Mouse (Mus musculus) testis, adult 2 months (tissue): ENCODE results near the gene Vmn1r4. TPM values are rescaled to one million over a fixed set of nuclear protein-coding genes. Genes with fewer than 3 reads are reported as not detected.

ENCODE experiments used
- H3K27ac ChIP-seq: fragments of 200-500 bp; 2 replicates; pipeline ENCODE4 v1.5.1; 2012; ENCODE audit warnings: low read depth, low read length; ENCODE audit not compliant: control insufficient read depth, insufficient read depth
- H3K27me3 ChIP-seq: fragments of 200-500 bp; 2 replicates; pipeline ENCODE4 v1.6.1; 2012; ENCODE audit warnings: mild to moderate bottlenecking, low read length, moderate library complexity; ENCODE audit not compliant: control insufficient read depth, insufficient read depth
- H3K36me3 ChIP-seq: fragments of 200-500 bp; 2 replicates; pipeline ENCODE4 v1.6.1; 2012; ENCODE audit warnings: mild to moderate bottlenecking, low read length; ENCODE audit not compliant: control insufficient read depth, insufficient read depth
- H3K4me1 ChIP-seq: fragments of 200-500 bp; 2 replicates; pipeline ENCODE4 v1.6.1; 2012; ENCODE audit warnings: low read length; ENCODE audit not compliant: control insufficient read depth, insufficient read depth
- H3K4me3 ChIP-seq: fragments of 200-500 bp; 2 replicates; pipeline ENCODE4 v1.5.1; 2012; ENCODE audit warnings: low read depth, mild to moderate bottlenecking, low read length, moderate library complexity, mixed read lengths; ENCODE audit not compliant: control insufficient read depth
- CTCF ChIP-seq: fragments of 200-500 bp; IDR thresholded peaks from 2 replicates; pipeline ENCODE4 v1.5.1; 2012; ENCODE audit warnings: low read depth, mild to moderate bottlenecking, inconsistent platforms, low read length, moderate library complexity; ENCODE audit not compliant: control insufficient read depth, insufficient read depth, insufficient replicate concordance
- POLR2A ChIP-seq: fragments of 200-500 bp; IDR thresholded peaks from 2 replicates; pipeline ENCODE4 v1.6.1; 2012; ENCODE audit warnings: low read depth, mild to moderate bottlenecking, inconsistent platforms, low read length, moderate library complexity; ENCODE audit not compliant: control insufficient read depth
- polyA plus RNA-seq: library from polyadenylated mRNA; depleted of rRNA; stranded (reverse); fragments of >200 nt; gene quantifications from 2 replicates; pipeline ENCODE4 v1.2.3, GENCODE M21; 2012; rRNA removed

Gene Vmn1r4
- polyA plus RNA-seq, 1 experiment, result 0.90 TPM

DNA sequence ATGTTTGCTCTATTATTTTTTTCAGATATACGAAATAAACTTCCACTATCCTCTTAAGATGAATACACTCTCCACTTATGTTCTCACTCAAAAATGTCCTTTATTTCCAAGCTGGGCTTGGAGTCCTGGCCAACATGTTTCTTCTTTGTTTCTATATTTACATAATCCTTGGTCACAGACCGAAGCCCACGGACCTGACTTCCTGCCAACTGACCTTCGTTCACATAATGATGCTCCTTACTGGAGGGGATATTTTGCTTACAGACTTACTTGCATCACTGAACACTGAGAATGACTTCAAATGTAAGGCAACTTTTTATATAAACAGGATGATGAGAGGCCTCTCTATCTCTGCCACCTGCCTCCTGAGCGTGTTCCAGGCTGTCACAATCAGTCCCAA is 32.6 kb downstream of the Vmn1r4 start:
- no peak overlapping the region for H3K4me3 ChIP-seq
- H3K27ac ChIP-seq, result no peak overlapping the region
- no peaks in the 10 kb centered on the region for H3K4me1 ChIP-seq
- H3K36me3 ChIP-seq, result no peaks in the 10 kb centered on the region
- H3K27me3 ChIP-seq, result no peaks in the 10 kb centered on the region
- TF ChIP-seq CTCF, result no peak

DNA sequence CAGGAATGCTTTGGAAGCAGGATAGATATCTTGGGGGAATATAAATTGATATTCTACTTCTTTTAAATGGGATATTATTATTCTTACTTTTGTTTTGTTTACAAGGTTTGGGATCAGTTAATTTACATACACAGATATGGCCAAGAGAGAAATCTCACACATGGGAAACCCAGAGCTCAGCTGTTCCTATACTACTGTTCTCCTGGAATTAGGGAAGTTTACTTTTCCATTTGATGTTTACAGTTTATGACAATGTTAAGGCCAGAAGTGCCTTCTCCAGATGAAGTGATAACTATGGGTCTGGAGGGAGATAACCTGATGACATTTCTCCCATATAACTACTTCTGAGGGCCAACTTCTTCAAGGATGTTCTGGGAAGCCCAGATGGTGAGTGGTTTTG is 46.2 kb downstream of the Vmn1r4 start, which contains the start of gene Vmn1r5:
Gene Vmn1r5, plus strand, starts transcription at position 301 of the 400 bp plus-strand sequence.
- TF ChIP-seq POLR2A (no peak), CTCF (no peak)
- Histone ChIP-seq H3K27ac (no peak within 1 kb of the TSS), H3K4me3 (no peak within 1 kb of the TSS), H3K36me3 (no peaks in the 10 kb centered on the region), H3K4me1 (no peaks in the 10 kb centered on the region), H3K27me3 (no peaks in the 10 kb centered on the region)

DNA sequence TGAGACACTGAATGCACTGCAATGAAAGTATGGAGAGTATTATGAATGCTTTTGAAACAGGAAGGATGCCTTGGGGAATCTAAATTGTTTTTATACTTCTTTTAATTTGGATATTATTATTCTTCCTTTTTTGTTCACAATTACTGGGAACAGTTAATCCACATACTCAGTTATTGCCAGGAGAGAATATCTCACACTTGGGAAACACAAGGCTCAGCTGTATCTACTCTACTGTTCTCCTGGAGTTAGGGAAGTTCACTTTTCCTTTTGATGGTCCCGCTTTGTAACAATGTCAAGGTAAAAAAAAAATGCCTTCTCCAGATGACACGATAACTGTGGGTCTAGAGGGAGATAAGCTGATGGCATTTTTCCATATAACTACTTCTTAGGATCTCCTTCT is 73.1 kb downstream of the Vmn1r4 start, which contains the start of gene Vmn1r6:
Gene Vmn1r6, plus strand, starts transcription at position 301 of the 400 bp plus-strand sequence.
- TF ChIP-seq CTCF (no peak), POLR2A (no peak)
- Histone ChIP-seq H3K27me3 (no peaks in the 10 kb centered on the region), H3K4me1 (no peaks in the 10 kb centered on the region), H3K36me3 (no peaks in the 10 kb centered on the region), H3K27ac (no peak within 1 kb of the TSS), H3K4me3 (no peak within 1 kb of the TSS)

Other genes with a start within 250 kb of the Vmn1r4 start
- gene Lsm5, start 219.3 kb upstream of the Vmn1r4 start, polyA plus RNA-seq, result 5.5 and 6.0 TPM in 2 replicates
- gene Avl9, start 209.1 kb upstream of the Vmn1r4 start, polyA plus RNA-seq, result 3.6 and 4.4 TPM in 2 replicates
- 3.7 and 5.5 TPM in 2 replicates for gene Kbtbd2, start 126.2 kb upstream of the Vmn1r4 start, polyA plus RNA-seq
- gene Fkbp9, start 92.0 kb upstream of the Vmn1r4 start, polyA plus RNA-seq, result 6.0 and 10.5 TPM in 2 replicates
- gene Nt5c3, start 83 bp upstream of the Vmn1r4 start, polyA plus RNA-seq, result 4.8 and 7.4 TPM in 2 replicates
- gene Vmn1r5, start 46.3 kb downstream of the Vmn1r4 start, polyA plus RNA-seq, result 0.10 TPM in 1 of 2 replicates, not detected in the other
- 0.01 and 0.04 TPM in 2 replicates for gene Vmn1r6, start 73.2 kb downstream of the Vmn1r4 start, polyA plus RNA-seq
- gene Vmn1r7, start 101.3 kb downstream of the Vmn1r4 start, polyA plus RNA-seq, result not detected in 2 replicates
- gene Vmn1r8, start 108.3 kb downstream of the Vmn1r4 start, polyA plus RNA-seq, result not detected in 2 replicates
- not detected in 2 replicates for gene Vmn1r9, start 142.8 kb downstream of the Vmn1r4 start, polyA plus RNA-seq
- not detected in 2 replicates for gene Vmn1r10, start 185.4 kb downstream of the Vmn1r4 start, polyA plus RNA-seq
- not detected in 2 replicates for gene Vmn1r11, start 209.4 kb downstream of the Vmn1r4 start, polyA plus RNA-seq
- gene Vmn1r12, start 232.9 kb downstream of the Vmn1r4 start, polyA plus RNA-seq, result not detected in 2 replicates